Mouse (Mus musculus): ENCODE data around the gene Atp2b1. TPM values are rescaled to one million over a fixed set of nuclear protein-coding genes. Genes with fewer than 3 reads are reported as not detected.

Gene Atp2b1
- polyA plus RNA-seq, 1 experiment from 2014 or later: 116 TPM

DNA sequence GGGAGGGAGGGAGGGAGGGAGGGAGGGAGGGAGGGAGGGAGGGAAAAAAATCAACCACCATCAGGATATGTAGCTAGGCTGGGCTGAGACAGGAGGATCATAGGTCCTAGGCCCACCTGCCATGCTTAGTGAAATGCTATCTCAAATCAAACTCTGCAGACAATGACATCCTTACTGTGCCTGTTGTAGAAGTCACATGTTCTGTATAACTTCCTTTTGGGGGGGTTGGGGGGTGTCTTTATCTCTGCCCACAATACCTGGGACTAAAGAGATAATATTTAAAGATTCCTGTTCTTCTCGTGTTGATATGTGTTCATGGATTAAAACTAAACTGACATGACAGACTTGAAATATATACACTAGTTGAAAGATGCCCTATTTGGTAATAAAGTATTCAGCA lies 35.5 kb downstream of the Atp2b1 start:
- H3K27me3 ChIP-seq: no peaks in the 10 kb centered on the region
- 85% methylated on average over 1 of the region's 1 CpGs for WGBS
- no peak for ATAC-seq (ENCODE audit: low FRiP score, low read depth)
- no peak overlapping the region for H3K4me3 ChIP-seq
- H3K4me1 ChIP-seq: peaks cover 5% of the 10 kb centered on the region; the same call in 1 of the 2 replicates
- H3K9me3 ChIP-seq: no peaks in the 10 kb centered on the region
- no peak overlapping the region for H3K9ac ChIP-seq (replicated peaks)
- H3K27ac ChIP-seq (replicated peaks): no peak overlapping the region
- H3K4me2 ChIP-seq (replicated peaks): no peak overlapping the region
- no peaks in the 10 kb centered on the region for H3K36me3 ChIP-seq

GRCm38 (mm10) chr10:98951286-98952270 lies 37.4 kb downstream of the Atp2b1 start:
- H3K36me3 ChIP-seq: no peaks in the 10 kb centered on the region

GRCm38 (mm10) chr10:98954230-98954993 lies 40.2 kb downstream of the Atp2b1 start:
- no peak overlapping the region for H3K9ac ChIP-seq (replicated peaks)
- H3K9me3 ChIP-seq: no peaks in the 10 kb centered on the region
- ATAC-seq (ENCODE audit: low FRiP score, low read depth): no peak
- H3K4me1 ChIP-seq: no peaks in the 10 kb centered on the region
- WGBS: 91% methylated on average over 12 of the region's 12 CpGs
- no peaks in the 10 kb centered on the region for H3K36me3 ChIP-seq
- H3K4me2 ChIP-seq (replicated peaks): no peak overlapping the region
- no peak overlapping the region for H3K4me3 ChIP-seq
- no peaks in the 10 kb centered on the region for H3K27me3 ChIP-seq
- no peak overlapping the region for H3K27ac ChIP-seq (replicated peaks)

More at GRCm38 (mm10) chr10:98951286-98952270, 37.4 kb downstream of the Atp2b1 start:
- ATAC-seq (ENCODE audit: low FRiP score, low read depth): no peak
- Histone ChIP-seq H3K9ac (replicated peaks) (no peak overlapping the region), H3K27ac (replicated peaks) (no peak overlapping the region), H3K27me3 (no peaks in the 10 kb centered on the region), H3K4me1 (peaks cover 5% of the 10 kb centered on the region; the same call in 1 of the 2 replicates), H3K4me3 (no peak overlapping the region), H3K4me2 (replicated peaks) (no peak overlapping the region), H3K9me3 (no peaks in the 10 kb centered on the region)
- 91% methylated on average over 17 of the region's 17 CpGs for WGBS

DNA sequence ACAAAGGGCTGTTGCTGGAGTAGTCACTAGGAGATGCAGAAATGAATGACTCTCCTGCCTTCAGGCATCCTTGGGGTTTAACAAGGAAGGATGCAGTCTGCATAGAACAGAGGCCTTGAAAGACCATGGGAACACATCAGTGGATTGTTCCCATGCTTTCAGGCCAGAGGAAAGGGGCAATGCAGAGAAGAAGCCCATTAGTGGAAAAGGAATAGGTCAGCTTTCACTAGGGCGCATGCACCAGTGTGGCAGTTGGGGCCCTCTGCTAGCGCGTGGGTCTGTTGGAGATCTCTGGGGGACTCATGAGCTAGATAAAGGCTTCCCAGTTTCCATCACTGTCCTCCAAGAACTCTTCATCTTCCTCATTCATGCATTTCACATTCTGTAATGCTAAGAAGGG lies 41.9 kb downstream of the Atp2b1 start:
- H3K9me3 ChIP-seq: no peaks in the 10 kb centered on the region
- no peak overlapping the region for H3K27ac ChIP-seq (replicated peaks)
- no peak overlapping the region for H3K4me2 ChIP-seq (replicated peaks)
- no peaks in the 10 kb centered on the region for H3K36me3 ChIP-seq
- no peak for ATAC-seq (ENCODE audit: low FRiP score, low read depth)
- H3K9ac ChIP-seq (replicated peaks): no peak overlapping the region
- H3K4me1 ChIP-seq: no peaks in the 10 kb centered on the region
- H3K27me3 ChIP-seq: no peaks in the 10 kb centered on the region
- no peak overlapping the region for H3K4me3 ChIP-seq
- WGBS: 95% methylated on average over 3 of the region's 3 CpGs

- 62% methylated on average over 4 of the region's 4 CpGs for WGBS
- Histone ChIP-seq H3K4me2 (replicated peaks) (no peak overlapping the region), H3K9ac (replicated peaks) (no peak overlapping the region), H3K4me1 (no peaks in the 10 kb centered on the region), H3K4me3 (no peak overlapping the region), H3K36me3 (no peaks in the 10 kb centered on the region), H3K27ac (replicated peaks) (no peak overlapping the region), H3K27me3 (no peaks in the 10 kb centered on the region), H3K9me3 (no peaks in the 10 kb centered on the region)
- no peak for ATAC-seq (ENCODE audit: low FRiP score, low read depth)
Observed at GRCm38 (mm10) chr10:98958752-98959151, 44.5 kb downstream of the Atp2b1 start.

GRCm38 (mm10) chr10:98959385-98959784 lies 45.2 kb downstream of the Atp2b1 start:
- ATAC-seq (ENCODE audit: low FRiP score, low read depth): peak; percentile 56; the same call in 1 of the 2 replicates
- H3K27me3 ChIP-seq: no peaks in the 10 kb centered on the region

DNA sequence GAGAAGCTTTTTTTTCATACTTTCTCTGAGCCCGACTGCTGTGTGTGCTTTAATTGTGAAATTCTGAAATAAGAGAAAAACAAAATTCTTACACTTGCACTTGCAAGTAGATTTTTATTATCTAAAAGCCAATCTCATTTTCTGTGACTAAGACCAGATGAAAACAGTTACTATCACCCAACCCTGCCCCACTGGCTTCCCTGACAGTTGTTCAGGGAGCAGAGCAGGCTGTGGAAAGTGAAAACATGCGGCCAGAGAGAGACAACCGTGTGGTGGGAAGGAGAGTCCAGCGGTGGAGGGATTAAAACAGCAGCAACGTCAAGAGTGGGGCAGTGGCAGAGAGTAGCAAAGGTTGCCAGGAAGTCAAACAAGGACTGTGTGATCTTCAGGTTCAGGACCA lies 46.7 kb downstream of the Atp2b1 start:
- no peaks in the 10 kb centered on the region for H3K4me1 ChIP-seq
- H3K27ac ChIP-seq (replicated peaks): no peak overlapping the region
- no peak overlapping the region for H3K4me3 ChIP-seq
- H3K9me3 ChIP-seq: no peaks in the 10 kb centered on the region
- 55% methylated on average over 5 of the region's 5 CpGs for WGBS
- no peaks in the 10 kb centered on the region for H3K36me3 ChIP-seq
- H3K4me2 ChIP-seq (replicated peaks): no peak overlapping the region
- no peak for ATAC-seq (ENCODE audit: low FRiP score, low read depth)
- H3K9ac ChIP-seq (replicated peaks): no peak overlapping the region
- H3K27me3 ChIP-seq: no peaks in the 10 kb centered on the region

More at GRCm38 (mm10) chr10:98959385-98959784, 45.2 kb downstream of the Atp2b1 start:
- Histone ChIP-seq H3K4me1 (no peaks in the 10 kb centered on the region), H3K4me3 (no peak overlapping the region), H3K36me3 (no peaks in the 10 kb centered on the region), H3K9me3 (no peaks in the 10 kb centered on the region), H3K9ac (replicated peaks) (no peak overlapping the region), H3K27ac (replicated peaks) (no peak overlapping the region), H3K4me2 (replicated peaks) (no peak overlapping the region)
- WGBS: 77% methylated on average over 6 of the region's 6 CpGs

- no peaks in the 10 kb centered on the region for H3K4me1 ChIP-seq
- no peaks in the 10 kb centered on the region for H3K9me3 ChIP-seq
- H3K9ac ChIP-seq (replicated peaks): no peak overlapping the region
- H3K27ac ChIP-seq (replicated peaks): no peak overlapping the region
- H3K36me3 ChIP-seq: no peaks in the 10 kb centered on the region
- H3K27me3 ChIP-seq: no peaks in the 10 kb centered on the region
- H3K4me3 ChIP-seq: no peak overlapping the region
- ATAC-seq (ENCODE audit: low FRiP score, low read depth): peak; percentile 23; the same call in 1 of the 2 replicates
- H3K4me2 ChIP-seq (replicated peaks): no peak overlapping the region
- 58% methylated on average over 8 of the region's 8 CpGs for WGBS
Observed at GRCm38 (mm10) chr10:98962092-98962491, 47.9 kb downstream of the Atp2b1 start.

- WGBS: 90% methylated on average over 13 of the region's 13 CpGs
- Histone ChIP-seq H3K36me3 (peaks cover 2% of the 10 kb centered on the region; the same call in 1 of the 2 replicates), H3K9me3 (no peaks in the 10 kb centered on the region), H3K9ac (replicated peaks) (no peak overlapping the region), H3K27ac (replicated peaks) (no peak overlapping the region), H3K4me2 (replicated peaks) (no peak overlapping the region), H3K4me3 (no peak overlapping the region), H3K27me3 (no peaks in the 10 kb centered on the region), H3K4me1 (no peaks in the 10 kb centered on the region)
- no peak for ATAC-seq (ENCODE audit: low FRiP score, low read depth)
Observed at GRCm38 (mm10) chr10:98966407-98967215, 52.4 kb downstream of the Atp2b1 start.

- no peak for ATAC-seq (ENCODE audit: low FRiP score, low read depth)
- no peak overlapping the region for H3K4me2 ChIP-seq (replicated peaks)
- H3K9me3 ChIP-seq: no peaks in the 10 kb centered on the region
- H3K4me3 ChIP-seq: no peak overlapping the region
- peaks cover 2% of the 10 kb centered on the region; the same call in 1 of the 2 replicates for H3K36me3 ChIP-seq
- H3K27me3 ChIP-seq: no peaks in the 10 kb centered on the region
- no peak overlapping the region for H3K9ac ChIP-seq (replicated peaks)
- no peaks in the 10 kb centered on the region for H3K4me1 ChIP-seq
- no peak overlapping the region for H3K27ac ChIP-seq (replicated peaks)
- 93% methylated on average over 15 of the region's 15 CpGs for WGBS
Observed at GRCm38 (mm10) chr10:98967240-98967891, 53.2 kb downstream of the Atp2b1 start.

DNA sequence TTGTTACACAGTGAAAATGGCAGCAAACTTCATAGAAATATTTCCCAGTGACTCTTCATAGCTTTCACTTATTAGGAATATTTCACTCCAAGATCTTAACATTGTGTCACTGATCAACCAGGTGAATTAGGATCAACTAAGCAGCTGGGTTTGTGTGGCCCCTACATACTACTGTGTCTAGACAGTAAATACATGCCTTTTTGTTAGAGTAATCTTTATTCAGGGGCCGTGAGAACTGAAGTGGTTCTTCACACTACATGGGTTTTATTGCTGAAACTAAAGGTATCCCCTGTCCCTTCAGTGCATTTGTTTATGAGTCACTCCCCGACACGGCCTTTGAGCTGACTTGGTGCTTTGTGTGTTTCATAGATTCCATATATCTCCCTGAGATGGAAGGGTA lies 56.7 kb downstream of the Atp2b1 start:
- Histone ChIP-seq H3K27me3 (no peaks in the 10 kb centered on the region), H3K9me3 (no peaks in the 10 kb centered on the region), H3K4me2 (replicated peaks) (no peak overlapping the region), H3K36me3 (peaks cover 2% of the 10 kb centered on the region; the same call in 1 of the 2 replicates), H3K27ac (replicated peaks) (no peak overlapping the region), H3K4me1 (no peaks in the 10 kb centered on the region; the same call in 1 of the 2 replicates), H3K9ac (replicated peaks) (no peak overlapping the region), H3K4me3 (no peak overlapping the region)
- WGBS: 92% methylated on average over 3 of the region's 3 CpGs
- ATAC-seq (ENCODE audit: low FRiP score, low read depth): no peak
